Mouse (Mus musculus) bone marrow macrophage, adult 2 months (primary cell): Measurements from ENCODE around the gene Phf1.

Experiments
- CTCF ChIP-seq: IDR thresholded peaks from 2 replicates; pipeline ENCODE4 v1.5.1; 2012; ENCODE audit warnings: low read depth, mild to moderate bottlenecking, low read length, moderate library complexity
- POLR2A ChIP-seq: IDR thresholded peaks from 2 replicates; pipeline ENCODE4 v1.6.1; 2012; ENCODE audit warnings: mild to moderate bottlenecking, low read depth, low read length, borderline replicate concordance

GRCm38 (mm10) chr17:26893492-26893891 lies 39.4 kb upstream of the Phf1 start:
- no peak for TF ChIP-seq CTCF
- no peak for TF ChIP-seq POLR2A
